Mouse (Mus musculus) common myeloid progenitor, adult 5-6 weeks (primary cell): ENCODE data around the gene A730049H05Rik. TPM values are rescaled to one million over a fixed set of nuclear protein-coding genes. Genes with fewer than 3 reads are reported as not detected.

Experiments used
- ATAC-seq: replicated peaks from 2 replicates; pipeline ENCODE4 v1.8.0; 2016; ENCODE audit warnings: low read depth, mild to moderate bottlenecking, moderate TSS enrichment, inconsistent platforms; ENCODE audit not compliant: poor library complexity, severe bottlenecking
- total RNA-seq: library from RNA; stranded (forward); fragments of 200-1000, 187-1606 nt; gene quantifications from 2 replicates; pipeline ENCODE4 v1.2.3, GENCODE M21; 2017

A730049H05Rik gene
- total RNA-seq, 1 experiment from 2014 or later = not detected

DNA sequence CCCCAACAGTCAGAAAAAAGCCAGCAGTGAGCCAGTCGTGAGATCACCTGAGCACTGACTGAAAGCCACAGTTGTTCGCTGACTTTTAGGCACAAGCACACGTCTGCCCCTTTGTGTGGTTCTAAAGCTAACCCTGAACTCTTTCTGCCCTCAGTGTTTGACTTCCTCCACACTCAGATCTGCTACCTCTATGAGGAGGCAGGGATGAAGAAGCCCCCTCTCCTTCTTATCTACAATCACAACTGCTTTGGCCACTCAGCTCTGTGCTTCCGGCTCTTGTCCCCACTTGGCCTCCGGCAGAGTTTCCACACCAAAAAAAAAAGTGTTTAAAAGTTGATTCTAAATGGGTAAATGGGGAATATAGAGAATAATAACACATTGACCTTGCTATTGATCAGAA lies 59.8 kb downstream of the A730049H05Rik start:
- ATAC-seq = peak; percentile 42; the same call in 1 of the 2 replicates

DNA sequence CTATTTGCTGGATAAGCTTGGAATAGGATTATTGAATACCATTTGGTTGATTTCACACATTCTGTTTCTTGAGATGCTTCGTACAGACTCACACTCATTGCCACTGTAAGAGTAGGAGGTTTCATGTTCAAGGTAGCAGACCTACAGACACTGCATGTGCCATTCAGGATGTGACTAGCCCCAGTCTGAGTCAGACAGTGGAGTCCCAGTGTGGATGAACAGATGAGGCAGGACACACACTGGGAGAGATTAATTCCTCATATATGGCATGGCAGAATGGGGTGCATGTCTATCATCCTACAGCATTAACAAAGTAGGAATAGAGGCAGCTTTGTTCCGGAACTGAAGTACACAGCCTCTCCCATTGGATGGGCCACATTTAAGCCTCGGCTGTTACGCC lies 61.0 kb downstream of the A730049H05Rik start:
- ATAC-seq = no peak

DNA sequence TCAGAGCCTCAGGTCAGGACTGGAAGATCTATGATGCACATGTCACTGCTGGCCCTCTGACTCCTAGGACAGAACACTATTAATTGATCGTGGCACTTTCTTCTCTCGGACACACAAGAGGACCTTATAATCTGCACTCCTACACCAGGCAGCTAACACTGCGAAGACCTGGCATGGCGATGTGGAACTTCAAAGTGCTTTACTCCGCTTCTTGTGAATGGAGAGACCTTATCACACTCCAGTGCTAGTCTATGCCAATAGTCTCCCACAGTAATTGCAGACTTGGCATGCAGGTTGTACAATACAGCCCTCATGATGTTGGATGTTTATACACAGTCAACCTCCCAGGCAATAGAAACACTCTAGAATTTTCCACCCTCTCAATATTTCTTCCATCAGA lies 62.5 kb downstream of the A730049H05Rik start:
- ATAC-seq = no peak

DNA sequence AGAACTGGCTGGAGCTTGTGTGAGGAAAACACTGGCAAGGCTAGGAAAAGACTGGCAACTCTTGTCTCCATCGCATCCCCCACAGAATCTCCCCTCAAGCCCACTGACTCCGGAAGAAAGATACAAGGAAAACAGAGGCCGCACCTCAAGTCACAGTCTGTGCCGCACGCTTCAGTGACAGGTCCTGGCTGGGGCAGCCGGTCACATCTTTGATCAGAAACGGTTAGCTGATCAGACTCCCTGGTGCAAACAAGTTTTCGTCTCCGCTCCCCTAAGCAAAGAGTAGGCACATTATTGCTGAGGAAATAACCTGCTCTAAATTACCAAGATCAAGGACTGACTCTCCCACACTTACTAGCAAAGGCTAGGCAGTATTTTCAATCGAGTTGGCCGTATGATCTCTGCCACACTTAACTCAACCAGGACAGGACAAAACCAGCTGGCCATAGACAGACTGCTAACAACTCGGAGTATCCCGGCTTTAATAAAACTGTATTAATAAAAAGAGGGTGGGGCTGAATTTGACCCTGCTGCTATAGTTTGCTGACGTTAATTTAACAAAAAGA lies 63.5 kb downstream of the A730049H05Rik start:
- no peak for ATAC-seq

DNA sequence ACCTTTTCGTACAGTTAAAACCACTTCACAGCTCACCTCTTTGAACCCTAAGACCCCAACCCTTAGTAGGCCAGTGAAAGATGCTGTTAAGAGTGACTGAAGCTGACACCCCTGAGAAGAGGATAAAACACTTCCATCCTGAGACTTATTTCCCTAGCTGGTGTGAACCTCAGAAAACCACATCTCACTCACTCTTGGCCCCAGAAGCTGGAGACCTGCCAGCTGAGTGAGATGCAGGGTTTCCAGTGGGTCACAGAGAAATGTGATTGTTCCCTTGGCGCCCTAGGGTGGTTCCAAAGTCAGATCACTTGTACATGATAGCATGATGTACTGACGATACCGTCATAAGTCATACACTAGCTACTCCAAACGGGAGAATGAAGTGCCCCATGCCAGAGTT lies 66.2 kb downstream of the A730049H05Rik start:
- 0 out of 2 replicates have a peak, but pooled peaks have one; percentile 18 for ATAC-seq

DNA sequence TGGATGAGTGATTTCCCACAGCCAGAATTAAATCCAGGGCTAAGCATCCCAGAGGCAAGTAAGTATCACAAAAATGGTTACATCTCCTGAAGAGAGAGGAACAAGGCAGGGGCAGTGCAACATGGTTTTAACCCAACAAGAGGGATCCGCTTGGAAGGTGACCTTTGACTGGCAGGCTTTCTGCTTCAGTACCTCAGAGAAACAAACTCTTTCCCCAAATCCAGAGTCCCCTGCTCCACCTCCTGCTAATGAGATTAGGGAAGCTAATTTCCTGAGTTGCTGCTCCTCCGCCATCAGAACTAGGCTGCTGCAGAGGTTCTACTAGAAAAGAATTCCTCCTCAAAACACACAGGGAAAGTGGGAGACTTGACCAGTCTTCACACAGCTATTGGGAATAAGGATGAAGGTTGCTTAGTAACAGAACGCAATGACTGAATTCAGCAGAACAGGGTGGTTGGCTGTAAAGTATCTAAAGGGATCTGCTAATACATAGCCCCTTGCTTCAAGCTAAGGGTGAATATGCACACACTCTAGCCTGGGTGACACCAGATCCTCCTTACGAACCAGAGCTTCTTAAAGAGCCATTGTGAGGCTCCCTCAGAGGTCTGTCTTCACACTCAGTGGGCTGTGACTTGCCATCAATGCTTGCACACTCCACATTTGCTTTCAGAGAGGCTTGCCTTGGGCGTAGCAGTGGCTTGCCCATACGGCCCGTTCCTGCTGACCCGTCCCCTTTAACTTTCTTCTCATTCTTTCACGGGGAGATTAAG lies 67.0 kb downstream of the A730049H05Rik start:
- ATAC-seq = no peak

DNA sequence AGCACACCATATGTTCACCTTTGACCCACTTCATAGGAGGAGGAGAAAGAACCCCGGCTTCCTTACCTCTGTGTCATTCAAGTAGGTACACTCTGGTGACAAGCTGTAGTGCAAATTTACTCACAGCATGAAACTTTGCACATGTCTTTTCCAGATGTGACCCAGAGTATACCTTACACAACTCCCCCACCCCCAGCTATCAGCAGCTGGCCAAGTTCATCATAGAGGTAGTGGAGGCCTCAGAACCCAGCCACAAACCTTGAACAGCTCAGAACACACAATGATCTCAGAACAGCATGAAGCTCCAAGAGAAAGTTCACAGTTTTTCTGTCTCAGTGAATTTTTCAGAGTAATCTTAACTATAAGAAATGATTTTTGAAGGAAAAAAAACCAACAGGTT lies 75.3 kb downstream of the A730049H05Rik start:
- ATAC-seq = no peak

Other genes with a start within 250 kb of the A730049H05Rik start
- gene Prickle2, start 110.3 kb upstream of the A730049H05Rik start, total RNA-seq = not detected in 2 replicates
- gene Gm15737, start 52.9 kb downstream of the A730049H05Rik start, total RNA-seq = not detected in 2 replicates
- gene Adamts9, start 127.0 kb downstream of the A730049H05Rik start, total RNA-seq = not detected in 2 replicates